Mouse (Mus musculus) thymus, postnatal 14 days (tissue): ENCODE data around the gene Eif3j1.
A peak's percentile ranks its signal among the peaks of the same experiment; 100 is the strongest.
"Not testable (repeated sequence)": the region's sequence is repeated elsewhere in the genome, so short reads cannot be mapped to it uniquely, and the experiment has no call there.

Experiments used
- DNase-seq: peaks from one replicate; pipeline ENCODE4 v3.0.0; 2021

Eif3j1 gene

GRCm38 (mm10) chr2:122027862-122028755 lies at the start of gene Eif3j1:
Gene Eif3j1, plus strand, starts transcription at chr2:122028546.
- DNase-seq = peak; percentile 93

DNA sequence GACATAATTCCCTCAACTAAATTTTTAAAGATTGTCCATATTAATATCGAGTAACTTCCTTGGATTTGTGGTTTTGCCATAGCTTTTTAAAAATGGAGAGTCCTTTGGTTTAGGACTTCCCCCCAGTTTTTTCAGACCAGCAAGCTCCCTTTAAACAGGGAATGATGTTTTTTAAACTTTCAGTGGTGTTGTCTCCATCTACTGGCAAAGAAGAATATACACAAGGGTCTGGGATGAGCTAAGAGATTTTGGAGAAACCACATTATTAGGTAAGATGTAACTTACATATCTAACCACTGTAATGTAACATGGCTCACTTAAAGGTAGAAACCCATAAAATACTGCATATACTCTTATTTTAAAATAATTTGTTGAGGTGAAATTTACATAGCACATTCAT lies 32.6 kb upstream of the Eif3j1 start:
- no peak for DNase-seq

DNA sequence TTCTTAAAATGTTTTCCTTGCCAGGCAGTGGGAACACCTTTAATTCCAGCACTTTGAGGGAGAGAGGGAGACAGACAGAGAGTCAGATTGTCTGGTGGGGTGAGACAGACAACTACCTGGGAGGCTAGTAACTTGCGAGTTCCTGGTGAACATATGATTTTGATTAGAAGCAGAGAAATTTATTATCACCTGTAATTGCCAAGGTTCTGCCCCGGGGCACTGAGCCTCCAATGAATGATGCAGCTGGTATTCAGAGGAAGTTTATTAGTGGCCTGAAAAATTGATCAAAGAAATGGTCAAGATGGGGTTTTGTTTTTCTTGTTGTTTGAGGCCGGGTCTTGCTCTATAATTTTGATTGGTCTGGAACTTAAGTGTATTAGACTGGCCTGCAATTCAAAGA lies 19.5 kb upstream of the Eif3j1 start:
- no peak for DNase-seq

GRCm38 (mm10) chr2:122011441-122011840 lies 16.9 kb upstream of the Eif3j1 start:
- DNase-seq = no peak

GRCm38 (mm10) chr2:122018705-122019104 lies 9.6 kb upstream of the Eif3j1 start:
- no peak for DNase-seq

- DNase-seq = no peak
Measured at GRCm38 (mm10) chr2:122022284-122022683, 6.1 kb upstream of the Eif3j1 start.

GRCm38 (mm10) chr2:122027091-122027490 lies 1.3 kb upstream of the Eif3j1 start:
- DNase-seq = not testable (repeated sequence)

DNA sequence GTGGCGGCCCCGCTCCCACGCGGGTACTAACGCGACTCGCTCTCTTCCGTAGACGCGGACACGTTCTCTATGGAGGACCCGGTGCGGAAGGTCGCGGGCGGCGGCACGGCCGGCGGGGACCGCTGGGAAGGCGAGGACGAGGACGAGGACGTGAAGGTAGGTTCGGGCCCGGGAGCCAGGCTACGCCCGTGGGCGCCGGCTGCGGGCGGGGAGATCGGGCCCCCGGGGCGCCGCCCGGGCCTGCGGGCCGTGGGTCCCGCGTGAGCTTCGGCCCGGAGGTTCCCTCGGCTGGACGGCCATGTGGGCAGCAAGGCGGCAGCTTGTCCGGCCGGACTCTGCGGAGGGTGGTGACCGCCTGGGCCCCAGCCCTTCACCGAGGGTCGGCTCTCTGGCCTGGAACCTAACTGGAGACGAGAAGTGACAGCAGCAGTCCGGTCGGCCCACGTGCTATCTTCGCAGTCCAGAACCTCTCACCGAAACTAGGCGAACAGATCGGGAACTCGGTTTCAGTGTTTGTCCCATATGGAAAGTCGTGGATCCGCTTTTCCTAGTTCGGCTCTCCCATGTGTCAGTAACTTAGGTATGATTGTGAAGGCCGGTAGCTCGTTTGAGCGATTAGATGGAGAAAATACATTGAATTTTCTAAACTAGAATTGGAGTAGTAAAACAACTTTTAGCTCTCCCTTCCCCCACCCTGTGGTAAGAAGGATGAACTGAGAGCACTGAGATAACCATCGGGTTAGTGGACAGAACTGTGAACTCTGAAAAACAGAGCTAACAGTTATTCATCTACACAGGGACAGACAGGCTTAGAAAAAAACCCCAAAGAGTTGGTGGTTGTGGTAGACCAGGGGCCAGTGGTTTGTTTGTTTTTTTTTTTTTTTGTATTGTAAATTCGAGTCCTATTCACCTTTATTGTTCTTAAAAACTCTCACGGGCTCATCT lies 682 bp downstream of the Eif3j1 start:
- DNase-seq = no peak

DNA sequence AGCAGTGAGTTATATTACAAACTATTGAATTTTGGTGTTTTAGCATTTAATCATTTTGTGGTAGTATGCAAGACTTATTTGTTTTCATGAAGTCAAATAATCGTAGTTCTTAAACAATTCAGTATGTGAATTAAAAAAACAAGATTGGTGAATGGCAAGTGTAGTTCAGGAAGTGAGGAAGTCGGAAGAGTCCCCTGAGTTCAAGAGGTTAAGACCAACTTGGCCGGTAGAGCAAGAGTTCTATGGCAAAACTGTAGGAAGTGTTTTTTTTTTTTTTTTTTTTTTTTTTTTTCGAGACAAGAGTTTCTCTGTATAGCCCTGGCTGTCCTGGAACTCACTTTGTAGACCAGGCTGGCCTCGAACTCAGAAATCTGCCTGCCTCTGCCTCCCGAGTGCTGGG lies 3.6 kb downstream of the Eif3j1 start:
- no peak for DNase-seq

- no peak for DNase-seq
Measured at GRCm38 (mm10) chr2:122036064-122036463, 7.7 kb downstream of the Eif3j1 start.

- DNase-seq = no peak
Measured at GRCm38 (mm10) chr2:122043926-122044325, 15.6 kb downstream of the Eif3j1 start.

GRCm38 (mm10) chr2:122059365-122060115 lies 31.2 kb downstream of the Eif3j1 start:
- DNase-seq = no peak

GRCm38 (mm10) chr2:122065200-122065969 lies 37.0 kb downstream of the Eif3j1 start:
- DNase-seq = peak; percentile 18

GRCm38 (mm10) chr2:122066241-122066640 lies 37.9 kb downstream of the Eif3j1 start:
- no peak for DNase-seq

GRCm38 (mm10) chr2:122069144-122069912 lies 41.0 kb downstream of the Eif3j1 start:
- no peak for DNase-seq

DNA sequence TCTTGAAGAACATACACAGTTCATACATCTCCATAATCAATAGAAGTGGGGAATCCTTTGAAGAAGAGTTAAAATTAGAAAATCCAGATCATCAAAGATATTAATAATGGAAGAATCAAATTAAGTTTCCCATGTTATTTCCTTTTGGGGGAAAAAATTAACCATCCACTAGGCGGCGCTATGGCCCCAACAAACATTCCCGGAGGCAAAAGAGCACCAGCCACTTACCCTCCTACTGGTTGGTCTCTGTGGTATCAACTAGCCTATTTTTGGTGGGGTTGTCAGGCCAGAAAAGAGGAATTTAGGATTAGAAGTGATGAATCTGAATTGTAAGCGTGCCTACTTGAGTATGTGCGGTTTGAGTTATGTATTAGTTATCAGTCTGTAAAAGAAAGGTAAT lies 41.6 kb downstream of the Eif3j1 start:
- DNase-seq = peak; percentile 64

DNA sequence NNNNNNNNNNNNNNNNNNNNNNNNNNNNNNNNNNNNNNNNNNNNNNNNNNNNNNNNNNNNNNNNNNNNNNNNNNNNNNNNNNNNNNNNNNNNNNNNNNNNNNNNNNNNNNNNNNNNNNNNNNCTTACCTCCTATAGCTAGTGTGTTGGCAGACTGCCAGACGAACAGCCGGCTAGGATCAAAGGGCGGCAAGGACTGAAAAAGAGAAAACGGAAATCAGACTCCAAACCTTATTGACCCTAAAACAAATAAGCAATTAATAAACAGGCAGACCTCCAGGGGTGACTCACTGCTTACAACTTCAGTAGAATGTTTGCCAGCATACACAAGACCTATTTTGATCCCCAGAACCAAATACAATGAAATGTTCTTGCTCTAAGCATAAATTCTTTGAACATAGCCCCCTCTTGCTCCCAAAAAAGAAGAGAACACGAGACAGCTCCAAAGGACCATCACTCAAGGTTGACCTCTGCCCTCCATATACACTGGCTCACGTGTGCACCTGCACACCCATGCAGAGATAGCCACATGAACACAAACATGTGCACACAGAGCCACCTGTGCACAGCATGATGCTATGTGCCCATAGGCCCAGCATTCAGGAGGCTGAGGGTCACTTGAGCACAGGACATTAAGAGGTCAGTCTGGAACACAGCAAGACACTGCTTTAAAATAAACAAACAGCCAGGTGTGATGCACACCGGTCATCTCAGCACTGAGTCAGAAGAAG lies 53.5 kb downstream of the Eif3j1 start:
- DNase-seq = no peak

DNA sequence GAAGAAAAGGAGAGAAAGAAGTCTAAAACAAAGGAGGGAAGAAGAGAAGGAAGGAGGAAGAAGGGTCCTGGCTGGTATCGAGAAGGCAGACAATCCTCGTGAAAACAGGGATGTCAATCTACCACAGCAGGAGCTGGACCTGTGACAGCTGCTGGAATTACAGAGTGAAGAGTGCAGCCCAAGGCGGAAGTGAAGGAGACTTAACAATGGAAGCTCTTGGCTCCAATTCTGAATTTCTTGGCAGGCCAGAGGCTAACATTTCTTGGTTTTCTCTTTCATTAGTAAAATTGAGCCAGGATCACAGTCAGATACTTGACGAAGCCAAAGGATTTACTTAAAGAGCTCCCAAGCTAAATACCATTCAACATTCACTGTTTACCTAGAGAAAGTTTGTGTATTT lies 58.1 kb downstream of the Eif3j1 start:
- no peak for DNase-seq

DNA sequence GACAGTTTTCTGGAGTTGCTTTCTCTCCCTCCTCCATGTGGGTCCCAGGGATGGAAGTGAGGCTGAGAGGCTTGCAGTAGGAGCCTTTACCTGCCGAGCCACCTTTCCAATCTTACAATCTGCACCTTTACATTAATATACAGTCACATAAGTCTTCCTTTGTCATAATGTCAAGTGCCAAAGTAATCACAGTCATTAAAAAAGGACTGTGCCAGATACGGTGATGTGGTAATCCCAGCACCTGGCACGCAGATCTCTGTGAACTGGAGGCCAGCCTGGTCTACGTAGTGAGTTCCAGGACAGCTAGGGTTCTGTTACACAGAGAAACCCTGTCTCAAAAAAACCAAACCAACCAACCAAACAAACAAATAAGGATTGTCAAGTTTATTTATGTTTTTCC lies 65.5 kb downstream of the Eif3j1 start:
- no peak for DNase-seq

- not testable (repeated sequence) for DNase-seq
Measured at GRCm38 (mm10) chr2:122097686-122098085, 69.3 kb downstream of the Eif3j1 start.

- peak; percentile 55 for DNase-seq
Measured at GRCm38 (mm10) chr2:122102070-122102469, 73.7 kb downstream of the Eif3j1 start.
